Mouse (Mus musculus): ENCODE results near the gene Krtap5-1. TPM values are rescaled to one million over a fixed set of nuclear protein-coding genes. Genes with fewer than 3 reads are reported as not detected.
"Not testable (repeated sequence)": the region's sequence is repeated elsewhere in the genome, so short reads cannot be mapped to it uniquely, and the experiment has no call there.

Gene Krtap5-1
- polyA plus RNA-seq, 1 experiment from 2014 or later, result 0.42 TPM

DNA sequence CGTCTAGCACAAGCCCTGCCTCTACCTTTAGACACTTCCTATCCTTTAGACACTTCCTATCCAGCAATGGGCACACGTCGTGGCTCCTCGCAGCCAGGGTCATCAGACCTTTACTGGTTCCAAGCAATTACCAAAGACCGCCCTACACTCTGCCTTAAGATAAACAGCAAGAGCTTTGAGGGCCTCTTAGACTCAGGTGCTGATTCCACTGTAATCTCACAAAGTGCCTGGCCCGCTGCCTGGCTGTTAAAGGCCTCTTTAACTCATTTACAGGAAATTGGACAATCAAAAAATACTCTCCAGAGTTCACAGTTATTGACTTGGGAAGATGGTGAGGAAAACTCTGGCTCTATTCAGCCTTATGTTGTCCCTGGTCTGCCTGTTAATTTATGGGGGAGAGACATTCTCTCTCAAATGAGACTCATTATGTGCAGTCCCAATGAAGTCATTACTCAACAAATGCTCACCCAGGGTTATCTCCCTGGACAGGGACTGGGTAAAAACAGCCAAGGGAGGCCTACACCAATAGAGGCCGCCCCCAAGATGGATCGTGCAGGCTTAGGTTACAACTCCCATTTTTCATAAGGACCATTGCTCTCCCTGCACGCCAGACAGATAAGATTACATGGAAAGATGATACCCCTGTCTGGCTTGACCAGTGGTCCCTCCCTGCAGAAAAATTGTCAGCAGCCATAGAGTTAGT lies 10.9 kb downstream of the Krtap5-1 start:
- 38% methylated on average over 9 of the region's 9 CpGs for WGBS
- H3K27ac ChIP-seq (ENCODE audit: low read depth); ATAC-seq (replicated peaks; ENCODE audit: low FRiP score, low TSS enrichment, low read depth): not testable (repeated sequence)

DNA sequence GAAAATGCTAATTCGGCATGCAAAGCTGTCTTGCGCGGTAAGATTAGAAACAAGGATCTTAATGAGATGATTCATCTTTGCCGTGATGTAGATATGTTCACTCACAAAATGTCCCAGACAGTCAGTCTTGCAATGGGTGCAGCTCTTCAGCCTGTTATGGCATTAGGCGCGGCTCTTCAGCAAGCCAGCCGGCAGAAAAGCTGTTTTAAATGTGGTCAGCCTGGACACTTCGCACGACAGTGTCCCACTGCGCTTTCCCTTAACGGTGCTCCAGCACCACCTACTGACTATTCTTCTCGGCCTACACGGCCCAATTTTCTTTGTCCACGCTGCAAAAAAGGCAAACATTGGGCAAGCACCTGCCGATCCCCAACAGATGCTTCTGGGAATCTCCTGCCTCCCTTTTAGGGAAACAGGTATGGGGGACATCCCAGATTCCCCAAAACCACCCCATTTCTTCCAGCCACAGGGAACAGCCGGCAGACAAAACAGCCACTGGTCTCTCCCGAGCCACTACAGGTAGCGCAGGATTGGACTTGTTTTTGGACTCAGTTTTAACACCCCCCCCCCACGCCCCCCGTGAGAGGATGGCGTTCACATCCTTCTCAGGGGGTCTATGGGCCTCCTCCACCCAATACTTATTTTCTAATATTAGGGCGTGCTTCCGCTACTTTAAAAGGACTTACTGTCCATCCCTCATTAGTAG lies 11.6 kb downstream of the Krtap5-1 start:
- Histone ChIP-seq H3K27ac (ENCODE audit: low read depth) (peak overlapping the region; percentile 94), H3K4me2 (ENCODE audit: low read length) (peak overlapping the region; percentile 93), H3K9me3 (ENCODE audit: control insufficient read depth, low read length) (no peaks in the 10 kb centered on the region), H3K36me3 (ENCODE audit: control insufficient read depth, insufficient read depth, low read length) (no peaks in the 10 kb centered on the region), H3K27me3 (replicated peaks; ENCODE audit: control insufficient read depth, insufficient read depth, low read length) (no peaks in the 10 kb centered on the region), H3K4me3 (ENCODE audit: low read depth, low read length) (peak overlapping the region; percentile 63), H3K9ac (ENCODE audit: low read length) (peak overlapping the region; percentile 82; the same call in 1 of the 2 replicates), H3K4me1 (replicated peaks; ENCODE audit: control insufficient read depth, insufficient read depth, low read length) (0 out of 2 replicates have a peak, but pooled peaks cover 7% of the 10 kb centered on the region)
- peak; percentile 56 for ATAC-seq (replicated peaks; ENCODE audit: low FRiP score, low TSS enrichment, low read depth)
- WGBS, result 16% methylated on average over 23 of the region's 23 CpGs
- peak; percentile 66 for DNase-seq (ENCODE audit: low spot score)

More for the DNA sequence above, 10.9 kb downstream of the Krtap5-1 start:
- H3K4me3 ChIP-seq (ENCODE audit: low read depth, low read length); H3K9me3 ChIP-seq (ENCODE audit: control insufficient read depth, low read length); H3K9ac ChIP-seq (ENCODE audit: low read length); H3K4me1 ChIP-seq (replicated peaks; ENCODE audit: control insufficient read depth, insufficient read depth, low read length); H3K27me3 ChIP-seq (replicated peaks; ENCODE audit: control insufficient read depth, insufficient read depth, low read length); H3K36me3 ChIP-seq (ENCODE audit: control insufficient read depth, insufficient read depth, low read length); H3K4me2 ChIP-seq (ENCODE audit: low read length); DNase-seq (ENCODE audit: low spot score): not testable (repeated sequence)

DNA sequence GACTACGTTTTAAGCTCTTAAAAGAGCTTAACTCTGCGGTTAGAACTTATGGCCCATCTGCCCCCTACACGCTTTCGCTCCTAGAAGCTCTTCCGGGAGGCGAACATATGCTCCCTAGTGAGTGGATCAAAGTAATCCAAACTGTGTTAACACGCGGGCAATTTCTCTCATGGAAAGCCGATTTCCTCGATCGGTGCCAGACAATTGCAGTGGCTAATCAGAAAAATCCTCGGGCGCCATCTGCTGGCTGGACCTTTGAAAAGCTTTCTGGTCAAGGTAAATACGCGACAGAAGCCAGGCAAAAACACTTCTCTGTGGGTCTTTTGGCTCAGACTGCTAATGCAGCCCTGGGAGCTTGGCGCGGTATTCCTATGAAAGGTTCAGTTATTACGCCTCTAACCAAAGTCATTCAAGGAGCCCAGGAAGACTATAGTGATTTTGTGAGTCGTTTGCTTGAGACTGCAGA lies 12.3 kb downstream of the Krtap5-1 start:
- H3K27ac ChIP-seq (ENCODE audit: low read depth), result peak overlapping the region; percentile 94
- WGBS, result under 1% methylated on average over 19 of the region's 19 CpGs
- no peaks in the 10 kb centered on the region for H3K36me3 ChIP-seq (ENCODE audit: control insufficient read depth, insufficient read depth, low read length)
- DNase-seq (ENCODE audit: low spot score), result peak; percentile 99
- H3K4me1 ChIP-seq (replicated peaks; ENCODE audit: control insufficient read depth, insufficient read depth, low read length), result 0 out of 2 replicates have a peak, but pooled peaks cover 7% of the 10 kb centered on the region
- peak; percentile 73 for ATAC-seq (replicated peaks; ENCODE audit: low FRiP score, low TSS enrichment, low read depth)
- H3K27me3 ChIP-seq (replicated peaks; ENCODE audit: control insufficient read depth, insufficient read depth, low read length), result no peaks in the 10 kb centered on the region
- peak overlapping the region; percentile 63 for H3K4me3 ChIP-seq (ENCODE audit: low read depth, low read length)
- H3K9ac ChIP-seq (ENCODE audit: low read length), result peak overlapping the region; percentile 82
- H3K4me2 ChIP-seq (ENCODE audit: low read length), result peak overlapping the region; percentile 93
- no peaks in the 10 kb centered on the region for H3K9me3 ChIP-seq (ENCODE audit: control insufficient read depth, low read length)

DNA sequence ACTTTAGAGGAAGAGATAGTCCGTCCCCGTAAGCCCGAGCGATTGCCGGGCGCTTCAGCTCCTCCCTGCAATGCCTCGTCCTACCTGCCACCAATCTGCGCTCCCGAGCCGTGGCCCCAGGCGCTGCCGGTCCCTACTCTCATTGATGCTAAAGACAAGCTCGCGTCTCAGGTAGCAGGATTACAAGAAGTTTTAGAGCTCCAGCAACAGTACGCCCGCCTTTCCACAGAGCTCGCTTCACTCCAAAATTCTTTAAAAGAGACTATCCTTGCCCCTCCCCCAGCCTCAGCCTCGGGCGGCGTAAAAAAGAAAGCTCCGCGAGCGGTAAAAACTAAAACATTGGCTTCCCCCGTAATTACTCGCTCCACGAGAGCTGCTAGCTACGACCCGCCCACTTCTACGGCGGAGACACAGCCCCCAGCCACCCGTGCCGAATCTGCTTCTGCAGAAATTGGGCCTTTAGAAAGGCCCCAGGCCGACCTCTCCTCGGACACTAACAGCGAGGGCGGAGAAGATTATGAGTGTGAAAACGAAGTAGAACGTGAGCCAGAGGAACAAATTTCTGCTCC lies 12.8 kb downstream of the Krtap5-1 start:
- no peaks in the 10 kb centered on the region for H3K9me3 ChIP-seq (ENCODE audit: control insufficient read depth, low read length)
- H3K9ac ChIP-seq (ENCODE audit: low read length), result peak overlapping the region; percentile 82
- peak; percentile 79 for ATAC-seq (replicated peaks; ENCODE audit: low FRiP score, low TSS enrichment, low read depth)
- under 1% methylated on average over 38 of the region's 38 CpGs for WGBS
- peak; percentile 89 for DNase-seq (ENCODE audit: low spot score)
- H3K36me3 ChIP-seq (ENCODE audit: control insufficient read depth, insufficient read depth, low read length), result no peaks in the 10 kb centered on the region
- 0 out of 2 replicates have a peak, but pooled peaks cover 7% of the 10 kb centered on the region for H3K4me1 ChIP-seq (replicated peaks; ENCODE audit: control insufficient read depth, insufficient read depth, low read length)
- H3K27me3 ChIP-seq (replicated peaks; ENCODE audit: control insufficient read depth, insufficient read depth, low read length), result no peaks in the 10 kb centered on the region
- H3K4me2 ChIP-seq (ENCODE audit: low read length), result peak overlapping the region; percentile 93
- peak overlapping the region; percentile 63 for H3K4me3 ChIP-seq (ENCODE audit: low read depth, low read length)
- peak overlapping the region; percentile 94 for H3K27ac ChIP-seq (ENCODE audit: low read depth)

DNA sequence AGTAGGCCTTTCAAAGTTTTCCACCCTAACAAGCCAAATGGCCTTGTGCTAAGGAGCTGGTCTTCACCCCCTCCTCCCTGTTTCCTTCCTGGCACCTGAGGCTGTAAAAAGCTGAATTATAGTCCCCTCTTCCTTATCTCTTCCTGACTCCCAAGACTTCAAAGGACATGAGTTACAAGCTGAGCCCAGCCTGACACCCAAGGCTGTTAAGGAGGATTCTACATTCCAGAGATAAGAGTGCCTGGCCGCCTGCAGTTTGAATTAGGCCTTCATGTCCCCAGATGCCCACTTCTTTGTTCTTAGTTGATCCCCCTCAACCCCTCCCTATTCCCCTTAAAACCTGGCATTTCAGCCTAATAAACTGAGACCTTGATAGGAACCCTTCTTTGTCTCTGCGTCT lies 14.1 kb downstream of the Krtap5-1 start:
- not testable (repeated sequence) for DNase-seq (ENCODE audit: low spot score); H3K36me3 ChIP-seq (ENCODE audit: control insufficient read depth, insufficient read depth, low read length); ATAC-seq (replicated peaks; ENCODE audit: low FRiP score, low TSS enrichment, low read depth); H3K27ac ChIP-seq (ENCODE audit: low read depth); H3K4me1 ChIP-seq (replicated peaks; ENCODE audit: control insufficient read depth, insufficient read depth, low read length); H3K9me3 ChIP-seq (ENCODE audit: control insufficient read depth, low read length); H3K27me3 ChIP-seq (replicated peaks; ENCODE audit: control insufficient read depth, insufficient read depth, low read length)
- 35% methylated on average over 2 of the region's 2 CpGs for WGBS
- peak overlapping the region; percentile 82; the same call in 1 of the 2 replicates for H3K9ac ChIP-seq (ENCODE audit: low read length)
- peak overlapping the region; percentile 93 for H3K4me2 ChIP-seq (ENCODE audit: low read length)
- H3K4me3 ChIP-seq (ENCODE audit: low read depth, low read length), result peak overlapping the region; percentile 63; the same call in 1 of the 2 replicates

DNA sequence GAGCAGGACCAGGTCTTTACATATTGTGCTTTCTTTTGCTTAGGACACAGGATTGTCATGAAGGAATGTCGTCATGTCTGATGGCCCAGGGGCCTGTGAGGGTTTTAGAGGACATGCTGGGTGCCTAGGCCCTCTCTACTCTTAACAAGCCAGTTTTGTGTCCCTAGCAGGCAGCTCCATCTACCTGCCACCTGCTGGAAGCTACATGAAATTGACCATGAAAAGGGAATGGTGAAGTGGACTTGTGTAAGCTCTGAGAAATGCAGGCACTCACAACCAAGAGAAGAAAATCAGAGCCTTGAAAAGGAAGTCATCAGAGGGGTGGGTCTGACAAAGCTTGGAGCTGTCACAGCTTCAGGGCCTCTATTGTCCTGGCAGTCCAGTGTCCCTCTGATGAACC lies 17.6 kb downstream of the Krtap5-1 start:
- ATAC-seq (replicated peaks; ENCODE audit: low FRiP score, low TSS enrichment, low read depth); H3K27ac ChIP-seq (ENCODE audit: low read depth); H3K36me3 ChIP-seq (ENCODE audit: control insufficient read depth, insufficient read depth, low read length); H3K4me1 ChIP-seq (replicated peaks; ENCODE audit: control insufficient read depth, insufficient read depth, low read length); H3K4me3 ChIP-seq (ENCODE audit: low read depth, low read length); DNase-seq (ENCODE audit: low spot score); H3K9ac ChIP-seq (ENCODE audit: low read length); H3K9me3 ChIP-seq (ENCODE audit: control insufficient read depth, low read length); H3K4me2 ChIP-seq (ENCODE audit: low read length); H3K27me3 ChIP-seq (replicated peaks; ENCODE audit: control insufficient read depth, insufficient read depth, low read length): not testable (repeated sequence)
- 64% methylated on average over 1 of the region's 1 CpGs for WGBS

DNA sequence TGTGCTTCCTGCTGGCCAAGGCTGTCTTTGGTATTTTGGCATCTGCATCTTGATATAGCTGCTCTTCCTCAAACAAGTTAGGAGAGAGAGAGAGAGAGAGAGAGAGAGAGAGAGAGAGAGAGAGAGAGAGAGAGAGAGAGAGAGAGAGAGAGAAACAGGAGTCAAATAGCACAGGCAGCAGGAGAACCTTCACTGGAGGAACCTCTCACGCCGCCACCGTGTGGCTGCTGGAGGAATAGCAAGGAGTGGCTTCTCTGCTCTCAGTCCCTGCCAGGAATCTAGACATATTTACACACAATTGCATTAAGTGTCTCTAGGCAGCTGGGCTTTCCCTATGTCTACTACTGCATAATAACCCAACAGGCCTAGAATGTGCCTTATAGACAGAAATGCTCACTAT lies 18.7 kb downstream of the Krtap5-1 start:
- not testable (repeated sequence) for H3K4me1 ChIP-seq (replicated peaks; ENCODE audit: control insufficient read depth, insufficient read depth, low read length); H3K36me3 ChIP-seq (ENCODE audit: control insufficient read depth, insufficient read depth, low read length); ATAC-seq (replicated peaks; ENCODE audit: low FRiP score, low TSS enrichment, low read depth); H3K9me3 ChIP-seq (ENCODE audit: control insufficient read depth, low read length); H3K4me3 ChIP-seq (ENCODE audit: low read depth, low read length); H3K27ac ChIP-seq (ENCODE audit: low read depth); H3K9ac ChIP-seq (ENCODE audit: low read length); H3K4me2 ChIP-seq (ENCODE audit: low read length); H3K27me3 ChIP-seq (replicated peaks; ENCODE audit: control insufficient read depth, insufficient read depth, low read length)
- DNase-seq (ENCODE audit: low spot score), result peak; percentile 72
- WGBS, result 0% methylated on average over 3 of the region's 3 CpGs

DNA sequence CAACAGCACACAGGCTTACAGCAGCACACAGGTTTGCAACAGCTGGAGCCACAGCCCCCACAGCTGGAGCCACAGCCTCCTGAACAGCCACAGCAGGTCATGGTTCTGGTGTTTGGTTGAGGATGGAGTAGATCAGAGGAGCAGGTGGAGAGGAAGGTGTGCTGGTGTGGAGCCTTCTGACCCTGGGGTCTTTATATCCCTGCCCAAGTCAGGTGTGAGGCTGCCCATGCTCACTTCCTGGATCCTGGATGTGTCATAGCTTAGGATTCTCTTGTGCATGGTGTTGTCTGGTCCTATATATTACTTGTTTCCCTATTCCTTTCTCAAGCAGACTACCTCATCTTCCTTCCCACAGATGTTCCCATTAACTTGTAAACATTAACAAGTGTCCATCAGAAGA lies 22.7 kb downstream of the Krtap5-1 start, which contains the start of gene Gm4559:
TSS of gene Gm4559 (minus strand) at position 101 of the 400 bp plus-strand sequence.
- not testable (repeated sequence) for H3K4me1 ChIP-seq (replicated peaks; ENCODE audit: control insufficient read depth, insufficient read depth, low read length); H3K9ac ChIP-seq (ENCODE audit: low read length); H3K9me3 ChIP-seq (ENCODE audit: control insufficient read depth, low read length); H3K27ac ChIP-seq (ENCODE audit: low read depth); DNase-seq (ENCODE audit: low spot score); ATAC-seq (replicated peaks; ENCODE audit: low FRiP score, low TSS enrichment, low read depth); H3K36me3 ChIP-seq (ENCODE audit: control insufficient read depth, insufficient read depth, low read length); H3K4me2 ChIP-seq (ENCODE audit: low read length); H3K27me3 ChIP-seq (replicated peaks; ENCODE audit: control insufficient read depth, insufficient read depth, low read length); H3K4me3 ChIP-seq (ENCODE audit: low read depth, low read length)

All from intestine, embryonic 14.5 days (tissue).